Mouse (Mus musculus): Measurements from ENCODE around the gene Gm13691.
A peak's percentile ranks its signal among the peaks of the same experiment; 100 is the strongest.
"Not testable (repeated sequence)": the region's sequence is repeated elsewhere in the genome, so short reads cannot be mapped to it uniquely, and the experiment has no call there.

Gm13691 gene

DNA sequence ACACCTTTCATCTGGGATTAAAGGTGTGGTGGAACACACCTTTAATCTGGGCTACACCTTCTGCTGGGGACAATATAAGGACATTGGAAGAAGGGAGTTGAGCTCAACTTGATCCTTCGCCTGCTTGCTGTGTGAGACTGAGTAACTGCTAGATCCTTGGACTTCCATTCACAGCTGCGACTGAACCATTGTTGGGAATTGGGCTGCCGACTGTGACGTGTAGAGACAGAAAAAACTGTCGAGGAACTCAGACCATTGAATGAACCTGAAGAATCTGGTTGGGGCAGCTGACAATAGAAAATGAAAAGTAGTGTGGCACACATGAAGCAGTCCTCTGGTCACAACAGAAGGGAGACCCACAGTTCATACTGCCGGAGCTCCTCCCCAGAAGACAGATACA is at the start of gene Gm13691:
Gene Gm13691, plus strand, starts transcription at position 301 of the 400 bp plus-strand sequence.
- not testable (repeated sequence) for DNase-seq (ENCODE audit: low spot score)

DNA sequence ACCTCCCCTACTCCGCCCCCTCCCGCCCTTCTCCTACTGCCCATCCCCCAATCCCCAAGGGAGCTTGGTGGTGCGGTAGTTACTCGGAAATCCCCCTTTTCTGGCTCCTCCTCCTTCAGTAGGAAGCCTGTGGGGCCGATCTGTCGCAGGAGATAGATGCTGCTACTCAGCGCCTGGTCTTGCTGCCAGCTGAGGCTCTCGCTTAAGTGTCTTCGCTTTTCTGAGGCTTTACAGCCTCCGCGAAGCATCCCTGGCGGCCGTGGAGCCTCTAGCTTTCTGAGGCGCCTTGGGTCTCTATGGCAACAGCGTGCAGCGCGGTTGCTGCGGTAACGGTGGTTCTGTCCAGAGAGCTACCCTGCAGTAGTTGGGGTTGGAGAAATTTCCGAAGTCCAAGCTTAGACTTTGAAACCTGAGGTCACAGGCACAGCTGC is 49.4 kb upstream of the Gm13691 start, which contains the start of gene Zswim2:
Gene Zswim2, minus strand, starts transcription at position 298 of the 431 bp plus-strand sequence.
- peak; percentile 86 for DNase-seq (ENCODE audit: low spot score)

DNA sequence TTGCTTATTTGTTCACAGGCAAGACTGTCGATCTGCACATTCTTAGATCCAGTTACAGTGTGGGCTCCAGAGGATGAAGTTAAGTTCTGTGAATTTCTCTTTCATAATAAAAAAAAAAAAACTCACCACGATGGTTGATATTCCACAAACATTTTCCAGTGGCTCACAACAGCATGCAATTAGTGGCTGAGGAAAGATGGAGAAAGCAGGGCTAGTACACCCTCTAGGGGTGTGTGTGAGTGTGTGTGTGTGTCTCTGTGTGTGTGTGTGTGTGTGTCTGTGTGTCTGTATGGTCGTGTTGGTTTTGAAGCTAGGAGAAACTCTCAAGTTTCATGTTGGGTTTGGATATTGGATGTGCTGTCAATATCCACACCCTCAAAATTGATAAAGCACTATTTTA is 49.0 kb upstream of the Gm13691 start:
- peak; percentile 2 for DNase-seq (ENCODE audit: low spot score)

DNA sequence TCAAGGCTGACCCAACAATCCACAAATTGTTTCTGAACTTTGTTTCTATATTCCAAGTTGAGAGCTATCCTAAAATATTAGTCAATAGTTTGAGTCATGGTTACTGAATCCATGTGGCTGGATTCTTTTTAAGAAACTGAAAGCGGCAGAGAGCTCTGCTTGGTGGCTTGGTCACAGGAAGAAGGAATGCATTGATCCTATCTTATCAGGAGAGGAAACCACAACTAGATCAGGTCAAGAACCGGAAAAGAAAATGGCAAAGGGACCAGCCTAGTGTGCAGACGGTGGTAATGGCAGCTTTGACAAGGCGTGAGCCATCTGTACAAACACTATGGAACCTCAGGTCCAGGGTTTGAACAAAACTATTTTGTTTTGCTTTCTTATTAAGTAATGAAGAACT is 48.6 kb upstream of the Gm13691 start:
- no peak for DNase-seq (ENCODE audit: low spot score)

DNA sequence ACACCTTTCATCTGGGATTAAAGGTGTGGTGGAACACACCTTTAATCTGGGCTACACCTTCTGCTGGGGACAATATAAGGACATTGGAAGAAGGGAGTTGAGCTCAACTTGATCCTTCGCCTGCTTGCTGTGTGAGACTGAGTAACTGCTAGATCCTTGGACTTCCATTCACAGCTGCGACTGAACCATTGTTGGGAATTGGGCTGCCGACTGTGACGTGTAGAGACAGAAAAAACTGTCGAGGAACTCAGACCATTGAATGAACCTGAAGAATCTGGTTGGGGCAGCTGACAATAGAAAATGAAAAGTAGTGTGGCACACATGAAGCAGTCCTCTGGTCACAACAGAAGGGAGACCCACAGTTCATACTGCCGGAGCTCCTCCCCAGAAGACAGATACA is 35.0 kb upstream of the Gm13691 start, which contains the start of gene Gm13698:
Gene Gm13698, plus strand, starts transcription at position 301 of the 400 bp plus-strand sequence.
- not testable (repeated sequence) for DNase-seq (ENCODE audit: low spot score)

DNA sequence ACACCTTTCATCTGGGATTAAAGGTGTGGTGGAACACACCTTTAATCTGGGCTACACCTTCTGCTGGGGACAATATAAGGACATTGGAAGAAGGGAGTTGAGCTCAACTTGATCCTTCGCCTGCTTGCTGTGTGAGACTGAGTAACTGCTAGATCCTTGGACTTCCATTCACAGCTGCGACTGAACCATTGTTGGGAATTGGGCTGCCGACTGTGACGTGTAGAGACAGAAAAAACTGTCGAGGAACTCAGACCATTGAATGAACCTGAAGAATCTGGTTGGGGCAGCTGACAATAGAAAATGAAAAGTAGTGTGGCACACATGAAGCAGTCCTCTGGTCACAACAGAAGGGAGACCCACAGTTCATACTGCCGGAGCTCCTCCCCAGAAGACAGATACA is 29.1 kb upstream of the Gm13691 start, which contains the start of gene Gm13693:
Gene Gm13693, plus strand, starts transcription at position 301 of the 400 bp plus-strand sequence.
- DNase-seq (ENCODE audit: low spot score) = not testable (repeated sequence)

DNA sequence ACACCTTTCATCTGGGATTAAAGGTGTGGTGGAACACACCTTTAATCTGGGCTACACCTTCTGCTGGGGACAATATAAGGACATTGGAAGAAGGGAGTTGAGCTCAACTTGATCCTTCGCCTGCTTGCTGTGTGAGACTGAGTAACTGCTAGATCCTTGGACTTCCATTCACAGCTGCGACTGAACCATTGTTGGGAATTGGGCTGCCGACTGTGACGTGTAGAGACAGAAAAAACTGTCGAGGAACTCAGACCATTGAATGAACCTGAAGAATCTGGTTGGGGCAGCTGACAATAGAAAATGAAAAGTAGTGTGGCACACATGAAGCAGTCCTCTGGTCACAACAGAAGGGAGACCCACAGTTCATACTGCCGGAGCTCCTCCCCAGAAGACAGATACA is 23.3 kb upstream of the Gm13691 start, which contains the start of gene Gm13695:
Gene Gm13695, plus strand, starts transcription at position 301 of the 400 bp plus-strand sequence.
- not testable (repeated sequence) for DNase-seq (ENCODE audit: low spot score)

DNA sequence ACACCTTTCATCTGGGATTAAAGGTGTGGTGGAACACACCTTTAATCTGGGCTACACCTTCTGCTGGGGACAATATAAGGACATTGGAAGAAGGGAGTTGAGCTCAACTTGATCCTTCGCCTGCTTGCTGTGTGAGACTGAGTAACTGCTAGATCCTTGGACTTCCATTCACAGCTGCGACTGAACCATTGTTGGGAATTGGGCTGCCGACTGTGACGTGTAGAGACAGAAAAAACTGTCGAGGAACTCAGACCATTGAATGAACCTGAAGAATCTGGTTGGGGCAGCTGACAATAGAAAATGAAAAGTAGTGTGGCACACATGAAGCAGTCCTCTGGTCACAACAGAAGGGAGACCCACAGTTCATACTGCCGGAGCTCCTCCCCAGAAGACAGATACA is 17.5 kb upstream of the Gm13691 start, which contains the start of gene Gm13696:
Gene Gm13696, plus strand, starts transcription at position 301 of the 400 bp plus-strand sequence.
- not testable (repeated sequence) for DNase-seq (ENCODE audit: low spot score)

DNA sequence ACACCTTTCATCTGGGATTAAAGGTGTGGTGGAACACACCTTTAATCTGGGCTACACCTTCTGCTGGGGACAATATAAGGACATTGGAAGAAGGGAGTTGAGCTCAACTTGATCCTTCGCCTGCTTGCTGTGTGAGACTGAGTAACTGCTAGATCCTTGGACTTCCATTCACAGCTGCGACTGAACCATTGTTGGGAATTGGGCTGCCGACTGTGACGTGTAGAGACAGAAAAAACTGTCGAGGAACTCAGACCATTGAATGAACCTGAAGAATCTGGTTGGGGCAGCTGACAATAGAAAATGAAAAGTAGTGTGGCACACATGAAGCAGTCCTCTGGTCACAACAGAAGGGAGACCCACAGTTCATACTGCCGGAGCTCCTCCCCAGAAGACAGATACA is 11.7 kb upstream of the Gm13691 start, which contains the start of gene Gm13694:
Gene Gm13694, plus strand, starts transcription at position 301 of the 400 bp plus-strand sequence.
- DNase-seq (ENCODE audit: low spot score) = not testable (repeated sequence)

DNA sequence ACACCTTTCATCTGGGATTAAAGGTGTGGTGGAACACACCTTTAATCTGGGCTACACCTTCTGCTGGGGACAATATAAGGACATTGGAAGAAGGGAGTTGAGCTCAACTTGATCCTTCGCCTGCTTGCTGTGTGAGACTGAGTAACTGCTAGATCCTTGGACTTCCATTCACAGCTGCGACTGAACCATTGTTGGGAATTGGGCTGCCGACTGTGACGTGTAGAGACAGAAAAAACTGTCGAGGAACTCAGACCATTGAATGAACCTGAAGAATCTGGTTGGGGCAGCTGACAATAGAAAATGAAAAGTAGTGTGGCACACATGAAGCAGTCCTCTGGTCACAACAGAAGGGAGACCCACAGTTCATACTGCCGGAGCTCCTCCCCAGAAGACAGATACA is 5.9 kb upstream of the Gm13691 start, which contains the start of gene Gm13697:
Gene Gm13697, plus strand, starts transcription at position 301 of the 400 bp plus-strand sequence.
- DNase-seq (ENCODE audit: low spot score) = not testable (repeated sequence)

DNA sequence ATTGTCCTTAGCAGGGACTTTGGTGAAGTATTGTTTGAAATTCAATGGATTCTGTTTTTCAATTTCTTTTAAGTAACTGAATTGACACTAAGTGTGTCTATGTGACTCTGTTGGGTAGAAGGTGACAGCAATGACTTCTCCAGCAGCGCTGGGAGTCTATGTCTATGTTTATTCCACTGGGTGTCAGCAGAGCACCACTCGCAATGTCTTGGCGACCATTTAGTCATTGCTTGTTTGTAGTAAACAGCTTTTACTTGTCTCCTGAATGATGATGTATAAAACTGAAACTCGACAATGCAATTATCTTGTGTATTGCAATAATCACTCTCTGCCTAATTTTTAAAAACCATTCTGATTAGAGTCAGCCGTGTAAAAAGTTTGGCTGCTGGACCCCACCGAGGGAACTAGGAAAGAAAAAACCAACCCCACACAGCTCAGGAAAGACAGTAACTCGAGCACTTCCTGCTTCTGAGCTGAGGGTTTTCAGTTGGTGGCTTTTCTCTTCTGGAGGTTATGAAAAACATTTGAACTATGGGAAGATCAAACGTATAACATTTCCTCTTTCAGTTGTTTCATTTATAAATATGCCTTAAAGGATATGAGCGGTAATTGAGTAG is 3.4 kb downstream of the Gm13691 start:
- not testable (repeated sequence) for DNase-seq (ENCODE audit: low spot score)

DNA sequence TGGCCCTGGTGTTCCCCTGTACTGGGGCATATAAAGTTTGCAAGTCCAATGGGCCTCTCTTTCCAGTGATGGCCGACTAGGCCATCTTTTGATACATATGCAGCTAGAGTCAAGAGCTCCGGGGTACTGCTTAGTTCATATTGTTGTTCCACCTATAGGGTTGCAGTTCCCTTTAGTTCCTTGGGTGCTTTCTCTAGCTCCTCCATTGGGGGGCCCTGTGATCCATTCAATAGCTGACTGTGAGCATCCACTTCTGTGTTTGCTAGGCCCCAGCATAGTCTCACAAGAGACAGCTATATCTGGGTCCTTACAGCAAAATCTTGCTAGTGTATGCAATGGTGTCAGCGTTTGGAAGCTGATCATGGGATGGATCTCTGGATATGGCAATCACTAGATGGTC is 4.2 kb downstream of the Gm13691 start:
- DNase-seq (ENCODE audit: low spot score) = not testable (repeated sequence)

DNA sequence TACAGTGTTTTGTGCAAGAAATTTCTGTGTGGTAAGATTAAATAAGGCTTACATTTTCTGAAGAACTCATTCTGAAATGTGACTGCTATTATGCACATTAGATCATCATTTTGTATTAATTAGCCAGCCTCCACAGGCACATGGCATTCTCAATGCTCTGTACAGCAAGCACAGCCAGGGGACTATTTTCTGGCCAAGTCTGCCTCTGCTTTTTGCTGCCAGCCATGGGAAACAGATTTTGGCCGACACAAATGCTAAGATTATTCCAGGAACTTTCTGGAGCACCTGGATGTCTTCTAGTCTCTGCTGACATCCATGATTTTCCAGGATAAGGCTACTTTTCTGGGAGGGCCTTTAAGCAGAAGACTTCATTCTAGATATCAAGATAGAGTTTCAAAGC is 18.6 kb downstream of the Gm13691 start:
- DNase-seq (ENCODE audit: low spot score) = no peak

DNA sequence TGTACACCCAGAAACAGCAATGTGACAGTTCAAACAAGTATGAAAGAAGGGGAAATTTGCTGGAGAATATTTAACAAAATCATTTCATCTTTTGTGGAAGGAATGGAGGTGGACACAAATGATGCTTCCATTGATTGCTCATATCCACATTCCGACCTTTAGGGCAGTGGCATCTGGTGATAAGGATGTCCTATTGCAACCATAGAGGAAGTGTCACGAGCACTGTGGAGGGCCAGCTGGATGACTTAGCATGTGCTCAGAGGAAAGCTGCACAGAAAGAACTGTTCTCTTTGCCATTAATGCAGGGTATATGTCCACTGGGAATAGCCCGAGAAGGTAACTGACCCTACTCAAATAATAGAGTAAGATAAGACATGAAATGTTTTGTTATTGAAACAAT is 19.5 kb downstream of the Gm13691 start:
- DNase-seq (ENCODE audit: low spot score) = no peak

DNA sequence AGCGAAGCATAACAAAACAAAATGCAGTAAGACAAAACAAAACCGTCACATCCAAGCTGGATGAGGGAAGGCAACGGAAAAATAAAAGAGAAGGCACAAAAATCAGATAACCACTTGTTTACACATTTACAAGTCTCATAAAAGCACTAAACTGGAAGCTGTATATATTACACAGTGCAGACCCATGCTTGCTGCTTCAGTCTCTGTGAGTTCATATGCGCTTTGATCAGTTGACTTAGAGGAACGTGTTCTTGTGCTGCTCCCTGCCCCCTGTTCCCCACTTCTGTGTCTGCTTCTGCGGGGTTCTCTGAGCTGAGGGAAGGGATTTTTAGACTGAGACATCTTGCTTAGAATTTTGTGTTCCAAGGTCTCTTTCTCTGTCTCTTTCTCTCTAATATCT is 24.2 kb downstream of the Gm13691 start:
- no peak for DNase-seq (ENCODE audit: low spot score)

DNA sequence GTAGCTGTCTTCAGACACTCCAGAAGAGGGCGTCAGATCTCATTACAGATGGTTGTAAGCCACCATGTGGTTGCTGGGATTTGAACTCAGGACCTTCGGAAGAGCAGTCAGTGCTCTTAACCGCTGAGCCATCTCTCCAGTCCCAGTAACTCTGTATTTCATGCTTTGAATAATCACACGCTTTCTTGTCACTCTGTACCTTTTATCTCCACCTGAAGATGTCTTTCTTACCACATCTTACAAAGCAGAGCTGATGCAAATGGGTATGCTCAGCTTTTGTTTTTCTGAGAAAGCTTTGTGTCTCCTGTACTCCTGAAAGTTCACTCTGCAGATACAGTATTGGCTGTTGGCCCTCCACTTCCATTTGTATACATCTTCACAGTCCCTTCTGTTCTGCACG is 25.9 kb downstream of the Gm13691 start:
- DNase-seq (ENCODE audit: low spot score) = not testable (repeated sequence)

DNA sequence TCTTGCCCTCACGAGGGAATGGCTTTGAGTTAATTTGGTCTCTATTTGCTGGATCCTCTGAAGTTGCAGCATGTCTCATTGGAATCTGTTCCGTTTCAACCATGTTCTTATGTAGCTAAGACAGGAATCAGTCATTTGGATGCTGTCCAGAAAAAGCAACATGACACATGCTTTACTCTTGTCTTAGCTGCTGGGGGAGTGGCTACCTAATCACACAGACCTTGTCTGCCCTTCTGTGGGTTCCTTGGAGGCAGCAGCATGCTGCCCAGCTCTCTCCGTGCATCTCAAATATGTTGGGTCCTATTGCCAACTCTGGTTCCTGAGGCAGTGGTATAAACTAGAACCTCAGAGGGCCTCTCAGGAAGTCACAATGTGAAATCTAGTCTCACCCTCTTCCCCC is 28.0 kb downstream of the Gm13691 start:
- no peak for DNase-seq (ENCODE audit: low spot score)

DNA sequence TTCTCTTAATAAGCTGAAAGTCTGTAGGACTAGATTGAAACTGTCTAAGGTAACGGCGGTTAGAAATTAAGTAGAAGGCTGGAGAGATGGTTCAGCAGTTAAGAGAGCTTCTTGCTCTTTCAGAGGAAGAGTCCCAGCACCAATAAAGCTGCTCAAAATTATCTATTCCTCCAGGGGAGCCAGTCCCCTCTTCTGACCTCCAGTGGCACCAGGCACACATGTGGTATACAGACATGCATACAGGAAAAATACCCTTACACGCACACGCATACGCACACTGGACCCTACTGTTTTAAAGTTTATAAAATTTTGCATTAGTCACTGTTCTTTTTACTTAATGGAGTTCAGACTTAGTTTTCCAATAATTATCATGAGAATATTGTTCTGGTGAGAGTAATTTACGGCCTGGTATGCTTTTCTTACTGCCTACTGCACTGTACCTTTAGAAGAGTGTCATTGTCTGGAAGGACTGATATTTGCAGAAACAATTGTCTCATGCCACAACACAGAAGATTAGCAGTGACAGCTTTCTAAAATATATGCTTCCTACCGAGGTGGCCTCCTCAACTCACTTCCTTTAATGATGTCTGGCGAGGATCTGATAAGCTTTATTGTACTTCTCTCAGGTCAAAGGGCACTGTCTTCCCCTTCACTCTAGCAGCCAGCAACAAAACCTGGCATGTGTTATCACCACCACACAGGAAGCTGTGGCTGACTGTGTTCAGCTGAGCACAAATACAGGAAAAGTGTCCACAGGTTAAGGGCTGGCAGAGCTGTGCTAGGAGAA is 29.4 kb downstream of the Gm13691 start:
- peak; percentile 23 for DNase-seq (ENCODE audit: low spot score)

DNA sequence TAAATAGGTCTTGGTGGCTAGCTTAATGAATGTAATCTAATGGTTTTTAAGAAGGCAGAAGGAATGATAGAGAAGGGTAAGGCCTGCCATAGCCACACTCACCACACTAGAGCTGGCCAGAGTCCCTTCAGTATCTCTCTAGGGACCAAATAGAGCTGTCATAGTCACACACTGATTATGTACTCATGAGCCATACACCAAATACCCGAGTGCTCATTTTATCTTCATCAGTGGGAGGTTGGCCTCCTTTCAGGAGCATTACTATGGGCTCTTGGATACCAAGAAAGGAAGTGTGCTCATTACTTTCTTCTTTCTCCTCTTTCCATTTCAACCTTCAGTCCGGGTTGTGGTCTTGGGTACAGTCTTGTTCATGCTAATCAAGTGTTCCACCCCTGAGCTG is 31.6 kb downstream of the Gm13691 start:
- DNase-seq (ENCODE audit: low spot score) = no peak

DNA sequence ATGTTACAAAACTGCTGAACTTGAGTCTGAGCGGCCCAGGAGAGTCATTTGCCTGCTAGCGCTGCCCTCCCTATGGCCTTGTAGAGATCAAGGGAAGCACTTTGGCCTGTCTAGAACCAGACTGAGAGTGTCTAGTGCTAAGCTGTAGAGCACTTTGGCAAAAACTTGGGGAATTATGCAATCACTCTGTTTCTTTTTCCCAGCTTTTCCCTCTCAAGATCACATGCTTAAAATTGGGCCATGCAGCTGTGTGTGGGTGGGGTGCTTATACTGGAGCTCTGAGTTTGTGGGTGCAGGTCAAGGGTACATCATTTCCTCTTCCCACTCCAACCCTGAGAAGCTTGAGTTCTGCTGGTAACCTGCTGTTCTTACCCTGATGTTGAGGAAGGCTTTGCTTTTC is 32.6 kb downstream of the Gm13691 start:
- no peak for DNase-seq (ENCODE audit: low spot score)

DNA sequence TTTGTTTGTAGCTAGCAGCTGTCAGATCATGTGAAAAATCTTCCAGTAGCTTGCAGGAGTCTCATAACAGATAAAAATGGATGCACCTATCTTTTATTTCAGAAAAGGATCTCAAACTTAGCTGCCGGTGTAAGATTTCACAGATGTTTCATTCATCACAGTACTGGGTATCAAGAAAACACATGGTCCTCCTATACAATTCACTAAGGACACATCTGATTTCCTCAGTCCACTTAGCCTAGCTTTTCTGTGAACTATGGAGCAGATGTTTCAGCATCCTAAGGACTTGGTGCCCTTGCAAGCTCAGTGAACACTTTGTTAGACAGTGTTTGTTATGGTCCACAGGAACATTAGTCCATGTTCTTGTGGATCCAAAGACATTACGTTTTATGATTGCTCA is 33.0 kb downstream of the Gm13691 start:
- DNase-seq (ENCODE audit: low spot score) = no peak

DNA sequence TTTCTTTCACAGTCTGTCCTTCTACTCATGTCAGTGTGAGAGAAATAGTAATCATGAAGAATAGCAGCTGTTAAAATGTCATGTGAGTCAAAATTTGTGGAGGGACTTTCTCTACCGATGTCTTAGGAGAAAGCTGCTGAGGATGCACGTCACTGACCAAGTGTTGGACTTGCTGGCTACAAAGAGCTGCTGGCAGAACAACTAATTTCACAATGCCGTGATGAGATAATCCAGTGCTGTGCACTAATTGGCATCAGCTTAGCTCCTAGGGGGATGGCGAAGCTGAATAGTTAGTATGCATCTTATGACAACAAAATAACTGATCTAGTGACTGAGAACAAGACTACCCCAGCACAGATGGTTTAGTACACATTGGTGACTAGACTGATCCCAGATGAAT is 34.9 kb downstream of the Gm13691 start:
- no peak for DNase-seq (ENCODE audit: low spot score)

DNA sequence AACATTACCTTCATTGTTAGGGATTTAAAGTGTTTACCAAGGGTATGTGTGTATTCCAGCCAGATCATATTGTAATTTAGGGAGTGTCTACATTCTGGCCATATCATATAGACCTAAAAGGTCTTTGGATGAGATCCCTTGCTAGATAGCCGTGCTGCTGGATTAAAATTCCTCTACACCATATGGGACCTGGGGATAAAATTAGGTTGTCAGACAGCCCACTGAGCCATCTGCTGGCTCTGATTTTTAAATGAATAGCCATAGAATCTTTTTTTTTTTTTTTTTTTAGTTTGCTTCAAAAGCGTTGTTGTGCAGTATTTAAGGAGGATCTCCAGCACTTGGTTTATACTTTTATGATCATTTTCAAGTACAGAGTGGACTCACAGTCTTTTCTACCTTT is 42.2 kb downstream of the Gm13691 start:
- no peak for DNase-seq (ENCODE audit: low spot score)

All from embryo, embryonic 10.5 days (tissue).